Mouse (Mus musculus) left cerebral cortex, postnatal 4 days (tissue): Measurements from ENCODE around the gene Epas1. TPM values are rescaled to one million over a fixed set of nuclear protein-coding genes. Genes with fewer than 3 reads are reported as not detected.

Experiments used
- DNase-seq: peaks from one replicate; pipeline ENCODE4 v3.0.0-alpha.2; 2022
- intact Hi-C: fragments of 180-260 bp; cut with DNase I; formaldehyde crosslinking; loops from one replicate; pipeline ENCODE4 v1.15.1; 2025
- total RNA-seq, 2 experiments: library from RNA; stranded (reverse); gene quantifications; 2 replicates each; pipeline ENCODE4 v1.2.3; 2021

Epas1 gene
- total RNA-seq: 10 to 100 TPM; 44.1 to 45.6 TPM

GRCm38 (mm10) chr17:86753130-86753821 lies at the start of gene Epas1:
Gene Epas1, plus strand, starts transcription at chr17:86753700.
- peak; percentile 78 for DNase-seq
- intact Hi-C loops: no loop called here

DNA sequence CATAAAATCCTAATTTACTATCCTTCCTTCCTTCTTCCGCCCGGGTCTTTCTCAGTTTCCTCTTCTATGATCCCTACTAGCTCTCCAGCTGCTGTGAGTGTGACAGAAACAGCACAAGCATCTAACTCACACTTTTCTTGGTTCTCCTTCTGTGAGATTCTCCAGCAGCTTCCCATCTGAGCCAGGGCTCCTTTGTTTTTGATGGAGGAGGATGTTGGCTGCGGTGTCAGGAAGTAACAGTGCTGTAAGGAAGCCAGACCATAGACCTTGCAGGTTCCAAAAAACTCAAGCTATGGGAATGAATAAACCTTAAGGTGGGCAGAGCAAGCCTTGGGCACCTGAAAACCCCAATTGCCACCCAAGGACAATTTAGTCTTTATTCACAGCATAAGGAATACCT lies 48.3 kb upstream of the Epas1 start:
- intact Hi-C loops: no loop called here
- DNase-seq: no peak

DNA sequence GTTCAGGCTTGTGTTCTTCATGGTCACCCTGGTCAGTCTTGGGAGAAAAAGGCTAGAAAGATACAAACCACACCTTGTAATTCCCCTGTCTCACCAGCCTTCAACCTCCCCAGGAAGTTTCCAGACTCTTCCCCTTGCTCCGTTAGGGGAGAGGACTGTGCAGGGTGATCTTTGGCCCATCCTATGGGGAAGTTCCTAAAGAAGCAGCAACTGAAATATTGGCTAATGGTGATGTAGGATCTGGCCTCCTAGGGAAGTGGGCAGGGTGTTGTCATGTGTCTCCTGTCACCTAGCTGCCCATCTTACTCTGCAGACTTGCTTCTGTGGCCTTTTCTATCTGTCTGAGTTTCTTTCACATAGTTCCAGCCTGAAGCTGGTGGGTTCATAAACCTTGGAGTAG lies 47.0 kb upstream of the Epas1 start:
- intact Hi-C loops: no loop called here
- DNase-seq: no peak

DNA sequence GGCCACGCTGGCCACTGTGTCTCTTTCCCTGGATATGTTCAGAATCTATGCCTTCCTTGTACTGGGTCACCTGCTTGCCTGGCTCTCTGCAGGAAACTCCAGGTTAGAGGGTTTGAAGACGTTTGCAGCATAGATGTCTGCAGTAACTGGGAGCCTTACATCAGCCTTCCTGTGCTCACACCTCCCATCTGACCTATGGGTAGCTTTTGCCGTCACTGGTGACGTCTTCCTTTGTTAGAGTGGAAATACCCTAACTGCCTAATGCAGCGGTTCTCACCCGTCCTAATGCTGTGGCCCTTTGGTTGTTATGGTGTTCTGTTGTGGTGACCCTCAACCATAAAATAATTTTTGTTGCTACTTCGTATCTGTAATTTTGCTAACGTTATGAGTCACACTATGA lies 43.7 kb upstream of the Epas1 start:
- intact Hi-C loops: no loop called here
- no peak for DNase-seq

DNA sequence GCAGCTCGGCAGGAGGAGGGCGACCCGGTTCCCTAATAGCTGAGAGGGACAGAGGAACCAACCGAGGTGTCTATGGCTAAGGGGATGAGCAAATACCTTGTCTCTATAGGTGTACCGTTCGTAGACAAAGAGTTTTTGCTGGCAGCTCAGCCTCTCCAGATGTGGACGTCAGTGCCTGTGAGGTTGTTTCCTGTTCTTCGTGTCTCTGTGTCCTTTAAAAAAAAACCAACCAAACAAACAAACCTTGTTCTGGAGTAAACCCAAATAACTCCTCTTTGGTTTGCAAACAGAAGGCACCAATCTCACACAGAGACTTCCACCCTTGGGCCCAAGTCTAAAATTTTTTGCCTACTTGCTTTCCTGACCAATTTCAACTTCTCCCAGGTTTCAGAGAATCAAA lies 43.1 kb upstream of the Epas1 start:
- no peak for DNase-seq

GRCm38 (mm10) chr17:86711949-86712348 lies 41.6 kb upstream of the Epas1 start:
- DNase-seq: no peak
- intact Hi-C loops: no loop called here

More for the DNA sequence above, 43.1 kb upstream of the Epas1 start:
- intact Hi-C loops: no loop called here

- no peak for DNase-seq
- intact Hi-C loops: no loop called here
Measured at GRCm38 (mm10) chr17:86712601-86713000, 40.9 kb upstream of the Epas1 start.

DNA sequence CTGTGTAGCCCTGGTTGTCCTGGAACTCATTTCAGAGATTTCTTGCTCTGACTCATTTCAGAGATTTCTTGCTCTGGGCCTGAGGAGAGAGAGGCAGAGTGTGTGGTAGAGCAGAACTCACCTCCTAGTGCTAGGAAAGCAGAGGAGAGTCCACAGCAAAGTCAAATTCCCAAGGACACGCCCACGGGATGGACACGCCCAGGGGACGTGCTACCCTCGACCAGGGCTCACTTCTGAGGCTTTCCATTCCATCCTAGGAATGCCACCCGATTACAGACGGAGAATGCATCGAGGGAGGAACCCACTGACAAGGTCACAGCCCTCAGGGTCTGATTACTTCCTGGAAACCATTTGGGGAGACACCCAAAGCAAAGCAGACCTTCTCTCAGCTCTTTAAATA lies 39.9 kb upstream of the Epas1 start:
- no peak for DNase-seq
- intact Hi-C loops: no loop called here

- no peak for DNase-seq
Measured at GRCm38 (mm10) chr17:86724786-86725415, 28.6 kb upstream of the Epas1 start.

DNA sequence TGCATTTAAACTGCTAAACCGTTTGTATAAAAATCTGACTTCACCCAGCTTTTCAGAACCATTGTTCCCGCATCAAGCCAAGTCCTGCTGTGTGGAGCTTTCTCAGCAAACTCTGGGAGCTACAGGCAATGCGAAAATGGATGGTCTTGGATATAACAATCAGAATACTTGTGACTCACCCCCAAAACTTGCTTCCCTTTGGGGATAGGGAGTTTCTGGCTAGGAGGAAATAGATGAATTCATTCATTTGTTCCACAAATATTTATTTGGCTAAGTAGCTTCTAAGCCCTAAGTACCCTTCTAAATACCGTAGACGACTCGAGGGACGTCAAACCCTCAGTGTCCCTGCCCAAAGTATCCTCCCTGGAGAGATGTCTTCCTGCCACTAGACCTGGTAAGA lies 27.0 kb upstream of the Epas1 start:
- DNase-seq: no peak
- intact Hi-C loops: no loop called here

More at GRCm38 (mm10) chr17:86724786-86725415, 28.6 kb upstream of the Epas1 start:
- intact Hi-C loops: no loop called here

GRCm38 (mm10) chr17:86727031-86727430 lies 26.5 kb upstream of the Epas1 start:
- intact Hi-C loops: no loop called here
- no peak for DNase-seq

- intact Hi-C loops: no loop called here
Measured at GRCm38 (mm10) chr17:86731273-86731672, 22.2 kb upstream of the Epas1 start.

GRCm38 (mm10) chr17:86732024-86732423 lies 21.5 kb upstream of the Epas1 start:
- intact Hi-C loops: no loop called here
- DNase-seq: peak; percentile 61

More at GRCm38 (mm10) chr17:86731273-86731672, 22.2 kb upstream of the Epas1 start:
- no peak for DNase-seq

DNA sequence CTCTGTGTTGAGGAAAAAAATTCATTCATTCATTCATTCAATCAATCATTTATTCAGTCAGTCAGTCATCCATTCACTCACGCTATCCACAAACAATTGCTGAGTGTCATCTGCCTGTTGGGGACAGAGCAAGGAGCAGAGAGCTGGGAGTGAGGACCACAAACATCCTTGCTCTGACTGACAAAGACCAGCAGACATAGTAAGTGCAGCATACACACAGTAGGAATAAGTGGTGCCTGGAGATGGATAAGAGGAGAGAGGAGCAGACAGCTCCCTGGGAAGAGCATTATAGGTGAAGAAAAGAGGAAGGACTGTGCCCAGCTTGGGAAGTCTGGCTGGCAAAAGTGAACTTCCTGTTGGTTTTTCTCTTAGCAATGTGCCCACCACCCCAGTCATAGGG lies 21.0 kb upstream of the Epas1 start:
- no peak for DNase-seq
- intact Hi-C loops: no loop called here

- intact Hi-C loops: no loop called here
- no peak for DNase-seq
Measured at GRCm38 (mm10) chr17:86733644-86734043, 19.9 kb upstream of the Epas1 start.

DNA sequence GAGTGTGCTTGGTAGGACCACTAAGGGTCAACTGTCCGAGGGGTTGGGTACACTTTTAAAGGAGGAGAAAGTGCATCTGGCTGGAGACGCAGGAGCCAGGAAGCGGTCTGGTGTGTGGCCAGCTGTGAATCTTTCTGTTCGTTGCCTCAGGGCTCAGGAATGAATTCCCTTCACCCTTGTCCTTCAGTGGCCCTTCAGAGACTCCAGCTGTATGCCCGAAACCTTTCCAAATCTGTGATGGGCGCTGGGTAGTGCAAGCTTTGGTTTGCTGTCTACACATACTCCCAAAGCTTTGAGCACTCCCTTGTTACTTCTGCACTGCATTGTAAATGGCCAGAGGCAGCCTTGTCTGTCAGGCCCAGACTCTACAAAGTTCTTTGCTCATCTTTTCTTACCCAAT lies 15.0 kb upstream of the Epas1 start:
- DNase-seq: no peak
- intact Hi-C loops: no loop called here

DNA sequence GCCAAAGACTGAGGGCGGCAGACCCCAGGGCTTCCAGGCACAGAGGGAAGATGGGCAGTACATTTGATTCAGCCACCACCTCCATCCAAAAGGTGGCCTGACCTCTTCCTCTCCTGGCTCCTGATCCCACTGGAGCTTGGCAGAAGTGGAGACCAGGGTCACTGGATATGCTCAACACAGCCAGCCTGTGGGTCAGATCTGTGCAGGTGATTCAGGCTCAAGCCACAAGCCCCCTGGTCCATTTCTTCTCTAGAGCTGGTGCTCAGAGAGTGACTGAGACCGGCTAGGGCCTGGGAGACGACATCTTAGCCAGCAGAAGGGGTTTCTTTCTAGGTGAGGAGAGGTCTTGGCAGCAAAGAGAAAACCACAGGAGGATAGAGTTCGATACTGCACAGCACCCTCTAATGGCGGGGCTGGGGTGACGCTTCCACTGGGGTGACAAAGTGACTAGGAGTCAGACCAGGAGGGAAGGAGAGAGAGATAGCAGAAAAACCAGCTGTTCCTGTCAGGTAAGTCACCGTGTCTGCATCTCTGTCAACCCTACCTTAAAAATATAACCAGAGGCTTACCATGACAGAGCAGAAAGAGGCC lies 10.1 kb upstream of the Epas1 start:
- intact Hi-C loops: no loop called here
- DNase-seq: no peak

GRCm38 (mm10) chr17:86744943-86745342 lies 8.6 kb upstream of the Epas1 start:
- intact Hi-C loops: no loop called here
- DNase-seq: no peak

DNA sequence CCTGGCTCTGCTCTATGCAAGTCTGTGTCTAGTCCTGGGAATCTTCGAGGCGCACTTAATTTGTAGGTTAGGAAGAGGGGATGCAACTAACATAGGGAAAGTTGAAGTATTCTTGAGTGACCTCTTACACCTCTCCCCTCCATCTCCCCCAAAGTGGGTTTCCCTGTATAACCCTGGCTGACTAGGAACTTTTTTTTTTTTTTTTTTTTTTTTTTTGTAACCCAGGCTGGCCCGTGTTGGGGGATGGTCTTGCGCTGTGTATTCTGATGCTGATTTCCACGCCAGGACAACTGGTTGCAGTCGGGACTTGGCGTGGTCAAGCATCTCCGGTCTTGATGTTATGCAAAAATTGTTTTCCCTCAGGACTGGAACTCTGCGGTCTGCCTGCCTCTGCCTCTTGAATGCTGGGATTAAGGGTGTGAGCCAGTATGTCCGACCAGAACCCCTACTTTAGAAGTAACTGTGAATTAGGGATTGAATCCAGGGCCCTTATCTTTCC lies 2.1 kb upstream of the Epas1 start:
- DNase-seq: no peak
- intact Hi-C loops: no loop called here

GRCm38 (mm10) chr17:86753931-86754805 lies 668 bp downstream of the Epas1 start:
- peak; percentile 11 for DNase-seq
- intact Hi-C loops: no loop called here
